18 mouse cellular contexts compared by ENCODE assay signal in genomic region chr4:62733938-62734337, GRCm38 (mm10).
DNase-seq lines count a peak whose midpoint lies in the region; ATAC-seq and TF ChIP-seq lines count a peak whose summit lies in the region.
"Had no signal": no experiment of that assay in that cellular context is flagged by ENCODE, and none has a peak within 500 bp of the region (broad histone marks: within the 10 kb centered on the region; RNA-seq: fewer than 3 reads in every experiment).

No protein-coding gene starts in this region.

- TF ChIP-seq POLR2A in myocyte (IDR thresholded peaks at IDR 0.05; ENCODE audit: insufficient read length, low read depth), result no peak

- no peaks in the 10 kb centered on the region for H3K9me3 ChIP-seq in heart, embryonic 13.5 days
- H3K9me3 ChIP-seq in liver, embryonic 13.5 days (replicated peaks), result no peaks in the 10 kb centered on the region
- no peaks in the 10 kb centered on the region for H3K9me3 ChIP-seq in liver, embryonic 12.5 days (replicated peaks)
- H3K9me3 ChIP-seq in embryonic facial prominence, embryonic 15.5 days (replicated peaks), result no peaks in the 10 kb centered on the region
- H3K9me3 ChIP-seq: neural tube, embryonic 15.5 days had no signal

- H3ac ChIP-seq in myocyte (ENCODE audit: control insufficient read depth, insufficient read length), result no peak overlapping the region

- H3K4me1 ChIP-seq in heart, embryonic 13.5 days, result peaks cover 97% of the 10 kb centered on the region
- H3K4me1 ChIP-seq in liver, embryonic 13.5 days (replicated peaks), result peaks cover 26% of the 10 kb centered on the region
- peaks cover 30% of the 10 kb centered on the region for H3K4me1 ChIP-seq in liver, embryonic 12.5 days
- peaks cover 86% of the 10 kb centered on the region for H3K4me1 ChIP-seq in embryonic facial prominence, embryonic 15.5 days

- WGBS in heart, embryonic 13.5 days, result 14% methylated on average over 4 of the region's 4 CpGs
- WGBS in liver, embryonic 13.5 days (ENCODE audit: insufficient replicate concordance), result 26% methylated on average over 4 of the region's 4 CpGs
- WGBS in liver, embryonic 12.5 days (ENCODE audit: insufficient replicate concordance), result 42% methylated on average over 4 of the region's 4 CpGs
- 50% methylated on average over 3 of the region's 4 CpGs for WGBS in embryonic facial prominence, embryonic 15.5 days

- H3K79me2 ChIP-seq in myocyte (ENCODE audit: control insufficient read depth, insufficient read depth), result no peaks in the 10 kb centered on the region

- H3K4me3 ChIP-seq in heart, embryonic 13.5 days, result no peak overlapping the region
- no peak overlapping the region for H3K4me3 ChIP-seq in liver, embryonic 13.5 days (replicated peaks)
- H3K4me3 ChIP-seq in liver, embryonic 12.5 days, result no peak overlapping the region
- H3K4me3 ChIP-seq in embryonic facial prominence, embryonic 15.5 days (replicated peaks), result no peak overlapping the region
- H3K4me3 ChIP-seq in myocyte, result no peak overlapping the region
- H3K4me3 ChIP-seq: neural tube, embryonic 15.5 days had no signal

- intact Hi-C loops in heart, postnatal 36 days (cut with DNase I), result loop anchor here (2.0 kb wide), 2 partner anchors 21 to 35 kb away; no protein-coding TSS in a partner anchor
- intact Hi-C loops in left cerebral cortex, postnatal 36 days (cut with DNase I), result no loop called here

- peak overlapping the region; percentile 77 for H3K9ac ChIP-seq in heart, embryonic 13.5 days
- no peak overlapping the region for H3K9ac ChIP-seq in liver, embryonic 13.5 days
- H3K9ac ChIP-seq in liver, embryonic 12.5 days, result no peak overlapping the region
- H3K9ac ChIP-seq in embryonic facial prominence, embryonic 15.5 days, result no peak overlapping the region
- H3K9ac ChIP-seq: hindbrain, embryonic 14.5 days; neural tube, embryonic 15.5 days had no signal

- no peaks in the 10 kb centered on the region for H3K36me3 ChIP-seq in heart, embryonic 13.5 days
- H3K36me3 ChIP-seq in liver, embryonic 13.5 days, result no peaks in the 10 kb centered on the region
- H3K36me3 ChIP-seq in liver, embryonic 12.5 days, result no peaks in the 10 kb centered on the region
- H3K36me3 ChIP-seq in embryonic facial prominence, embryonic 15.5 days, result no peaks in the 10 kb centered on the region
- no peaks in the 10 kb centered on the region for H3K36me3 ChIP-seq in myocyte (ENCODE audit: control insufficient read depth, insufficient read depth)
- H3K36me3 ChIP-seq: neural tube, embryonic 15.5 days had no signal

- H3K4me2 ChIP-seq in heart, embryonic 13.5 days, result no peak overlapping the region
- H3K4me2 ChIP-seq in liver, embryonic 13.5 days, result no peak overlapping the region
- no peak overlapping the region for H3K4me2 ChIP-seq in liver, embryonic 12.5 days
- H3K4me2 ChIP-seq in embryonic facial prominence, embryonic 15.5 days (replicated peaks), result no peak overlapping the region
- no peak overlapping the region for H3K4me2 ChIP-seq in myocyte (ENCODE audit: low read depth)
- H3K4me2 ChIP-seq: hindbrain, embryonic 14.5 days; neural tube, embryonic 15.5 days had no signal

- no peak for DNase-seq in heart, postnatal 36 days
- DNase-seq in liver, embryonic 13.5 days, result no peak
- no peak for DNase-seq in cerebellum, postnatal 25 days
- DNase-seq in left cerebral cortex, postnatal 36 days (ENCODE audit: low spot score in 2 of 2), result no peak
- DNase-seq: adrenal gland, postnatal 10 days; cerebellum, adult 9-10 months; gastrocnemius, postnatal 25 days; kidney, adult 9 months; liver; spleen, adult 18-20 months; thymus, postnatal 36 days had no signal

- no peaks in the 10 kb centered on the region for H3K27me3 ChIP-seq in heart, embryonic 13.5 days (replicated peaks)
- H3K27me3 ChIP-seq in liver, embryonic 13.5 days, result no peaks in the 10 kb centered on the region
- H3K27me3 ChIP-seq in liver, embryonic 12.5 days (replicated peaks), result no peaks in the 10 kb centered on the region
- no peaks in the 10 kb centered on the region for H3K27me3 ChIP-seq in embryonic facial prominence, embryonic 15.5 days
- H3K27me3 ChIP-seq in myocyte (ENCODE audit: control insufficient read depth, insufficient read depth, insufficient read length), result no peaks in the 10 kb centered on the region
- H3K27me3 ChIP-seq: neural tube, embryonic 15.5 days had no signal

- H3K27ac ChIP-seq in heart, embryonic 13.5 days (replicated peaks), result peak overlapping the region; percentile 98
- H3K27ac ChIP-seq in liver, embryonic 13.5 days, result no peak overlapping the region
- H3K27ac ChIP-seq in liver, embryonic 12.5 days, result no peak overlapping the region
- H3K27ac ChIP-seq in embryonic facial prominence, embryonic 15.5 days (replicated peaks), result peak overlapping the region; percentile 89
- H3K27ac ChIP-seq: hindbrain, embryonic 14.5 days; neural tube, embryonic 15.5 days had no signal

- ATAC-seq in heart, embryonic 13.5 days (ENCODE audit: extremely low read depth, insufficient number of reproducible peaks, low FRiP score, low TSS enrichment), result no peak
- ATAC-seq in liver, embryonic 13.5 days (ENCODE audit: low read depth), result 0 out of 2 replicates have a peak, but pooled peaks have one; percentile 15
- ATAC-seq in liver, embryonic 12.5 days, result no peak
- ATAC-seq in embryonic facial prominence, embryonic 15.5 days (ENCODE audit: insufficient number of reproducible peaks, low FRiP score, low TSS enrichment, low read depth), result no peak
- ATAC-seq: lung, postnatal 0 days had no signal

TF ChIP-seq in myocyte, 11 proteins besides CTCF, POLR2A, EP300 and RAD21:
- TF ChIP-seq E2F4 (IDR thresholded peaks at IDR 0.05; ENCODE audit: insufficient read depth) (no peak), MYOG (IDR thresholded peaks at IDR 0.05; ENCODE audit: control insufficient read depth in 1 of 3, insufficient read depth in 1 of 3, insufficient read length in 2 of 3, low read depth in 2 of 3) (peak in 2 of 3 experiments; percentile 76 to 82), MYOD1 (IDR thresholded peaks at IDR 0.05; ENCODE audit: control insufficient read depth in 1 of 3, insufficient read length in 2 of 3, low read depth in 2 of 3) (peak in 1 of 3 experiments; percentile 55)

Comparison
In these comparisons a context has a peak if more than half of its experiments do, and no peak if none do; other contexts are left out.
1. H3K27ac ChIP-seq: peak in heart, embryonic 13.5 days (single experiment) and embryonic facial prominence, embryonic 15.5 days (single experiment); none in liver, embryonic 13.5 days (single experiment) and liver, embryonic 12.5 days (single experiment).